Mouse (Mus musculus): ENCODE data around the gene Topbp1.

Topbp1 gene

DNA sequence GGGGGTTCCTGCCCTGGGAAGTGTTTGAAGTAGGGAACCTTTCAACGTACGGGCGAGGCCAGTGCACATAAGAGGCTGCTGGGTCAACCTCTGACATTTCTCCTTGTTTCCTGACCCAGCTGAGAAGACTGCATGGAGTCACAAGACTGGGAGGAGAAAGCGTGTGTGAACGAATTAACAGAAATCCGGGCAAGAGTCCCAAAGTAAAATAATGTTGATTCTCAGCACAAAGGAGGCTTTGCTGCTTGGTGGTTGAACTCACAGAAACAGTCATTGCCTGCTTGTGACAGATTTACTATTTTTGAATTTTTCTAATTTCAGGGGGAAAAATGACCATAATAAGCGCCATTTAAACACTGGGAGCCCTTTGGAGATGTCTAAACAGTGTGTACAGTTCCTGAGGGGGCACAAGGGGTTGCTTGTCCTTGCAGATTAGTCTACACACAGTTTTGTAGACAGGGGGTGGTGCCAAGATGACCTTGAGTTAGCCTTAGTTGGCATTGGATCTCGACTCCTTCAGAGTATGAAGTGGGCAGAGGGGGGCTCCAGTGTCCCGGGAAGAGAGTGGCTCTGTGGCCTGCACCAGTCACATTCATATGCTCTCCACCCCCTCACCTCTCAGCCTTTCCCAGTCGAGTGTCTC, 82.1 kb downstream of the Topbp1 start:
- DNase-seq (ENCODE audit: low read depth) = no peak

DNA sequence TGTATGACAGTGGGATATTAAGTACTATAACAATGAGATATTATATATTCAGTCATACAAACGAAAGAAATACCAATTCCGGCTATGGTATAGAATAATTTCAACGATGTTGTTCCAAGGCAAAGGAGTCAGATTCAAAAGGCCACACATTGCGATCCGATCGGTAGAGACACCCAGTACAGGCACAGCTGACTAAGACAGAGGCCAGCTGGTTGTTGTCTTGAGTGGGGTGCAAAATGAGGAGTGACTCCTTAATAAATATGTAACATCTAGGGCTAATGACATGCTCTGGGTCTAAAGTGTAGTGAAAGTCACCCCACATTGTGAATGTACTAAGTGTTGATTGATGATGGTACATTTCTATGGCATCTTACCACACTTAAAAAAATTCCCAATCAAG, 84.2 kb downstream of the Topbp1 start:
- no peak for DNase-seq (ENCODE audit: low read depth)

DNA sequence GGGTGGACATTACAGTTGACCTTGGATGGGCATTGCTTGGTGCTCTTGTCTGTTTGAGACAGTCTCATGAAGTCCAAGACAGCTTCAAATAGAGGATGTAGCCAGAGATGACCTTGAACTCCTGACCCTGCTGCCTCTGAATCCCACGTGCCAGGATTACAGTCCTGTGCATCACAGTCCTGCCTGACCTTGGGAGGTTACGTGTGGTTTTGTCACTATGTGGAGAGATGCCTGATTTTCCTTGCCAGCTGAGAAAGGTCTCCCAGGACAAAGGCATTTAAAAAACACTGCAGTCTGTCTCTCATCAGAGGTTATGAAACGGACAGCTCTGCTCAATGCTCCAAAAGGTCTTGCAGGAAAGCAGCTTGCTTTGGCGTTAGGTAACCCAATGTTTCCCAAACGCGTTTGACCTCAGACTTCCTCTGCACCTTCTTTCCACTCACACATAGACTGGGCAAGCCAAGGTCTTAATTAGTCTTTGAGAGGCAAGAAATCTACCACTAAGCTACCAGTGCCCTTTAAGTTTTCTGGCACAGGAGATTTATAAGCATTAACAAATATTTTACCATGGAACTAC, 86.9 kb downstream of the Topbp1 start:
- DNase-seq (ENCODE audit: low read depth) = no peak

DNA sequence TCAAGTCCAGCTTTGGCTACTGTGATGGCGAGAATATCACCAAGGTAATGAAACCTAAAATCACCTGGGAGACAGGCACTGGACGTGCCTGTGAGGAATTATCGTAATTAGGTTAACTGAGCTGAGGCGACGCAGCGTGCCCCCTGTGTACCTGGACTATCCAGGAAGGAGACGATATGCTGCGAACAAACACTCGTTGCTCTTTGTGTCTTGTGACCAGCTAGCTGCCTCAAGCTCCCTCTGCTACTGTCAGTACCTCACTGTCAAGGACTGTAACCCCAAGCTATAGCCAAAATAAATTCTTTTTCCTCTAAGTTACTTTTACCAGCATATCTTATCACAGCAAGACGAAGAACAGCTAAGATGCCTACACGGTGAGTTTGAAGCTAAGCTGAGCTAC, 88.2 kb downstream of the Topbp1 start:
- no peak for DNase-seq (ENCODE audit: low read depth)

DNA sequence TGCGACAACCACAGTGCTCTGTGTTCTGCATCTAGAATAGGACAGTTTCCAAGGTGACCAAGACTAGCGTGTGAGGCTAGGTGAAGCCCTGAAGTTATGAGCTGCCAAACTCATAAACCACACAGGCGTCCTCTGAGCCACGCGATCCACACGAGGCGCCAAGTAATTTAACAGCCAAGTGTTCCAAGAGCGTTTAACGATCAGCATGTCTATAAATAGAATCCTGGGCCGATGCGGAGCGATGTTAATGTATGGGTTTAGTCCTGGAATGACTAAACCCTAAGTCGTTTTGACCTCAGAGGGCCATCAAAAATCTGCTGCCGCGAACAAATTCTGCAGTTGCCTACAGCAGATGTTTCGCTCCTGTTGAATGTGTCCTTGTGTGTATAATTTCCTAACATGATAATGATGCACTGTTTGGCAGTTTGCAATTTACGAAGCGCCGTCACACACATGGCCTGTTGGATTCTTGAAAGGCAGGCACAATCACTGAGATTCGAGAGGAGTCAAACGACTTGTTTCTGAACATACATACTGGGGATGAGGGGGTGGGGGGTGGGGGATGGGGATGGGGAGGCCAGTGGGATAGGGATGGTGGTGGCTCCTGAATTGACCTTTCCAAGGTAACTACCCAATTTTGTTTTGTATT, 93.6 kb downstream of the Topbp1 start:
- no peak for DNase-seq (ENCODE audit: low read depth)
